In the genomic region with DNA sequence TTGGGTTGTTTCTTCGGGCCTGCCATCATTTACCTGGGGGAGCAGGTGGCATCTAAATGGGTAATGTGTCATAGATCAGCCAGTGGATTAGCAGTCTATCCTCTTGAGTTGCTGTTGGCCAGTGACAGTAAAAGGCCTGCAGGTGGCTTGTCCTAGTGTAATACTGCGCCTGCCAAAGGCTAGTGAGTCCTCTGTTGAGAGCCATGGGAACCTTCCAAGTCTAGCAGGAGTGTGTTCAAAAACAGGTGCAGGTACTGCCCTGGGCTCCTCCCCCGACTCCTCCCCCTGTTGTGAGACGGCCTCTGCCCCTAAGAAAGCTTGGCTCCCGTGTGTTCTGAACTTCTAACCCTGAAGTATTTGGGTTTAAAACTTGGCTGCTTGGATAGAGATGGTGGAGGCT, we compare ENCODE assay signal across 7 mouse cellular contexts. TPM values are rescaled to one million over a fixed set of nuclear protein-coding genes. Genes with fewer than 3 reads are reported as not detected.
DNase-seq lines count a peak whose midpoint lies in the region; ATAC-seq and TF ChIP-seq lines count a peak whose summit lies in the region.

No protein-coding gene starts in this region.

- no peak for TF ChIP-seq EP300 in ES-Bruce4 (IDR thresholded peaks at IDR 0.05; ENCODE audit: insufficient read depth, low read depth, low read length)

- H3K4me2 ChIP-seq in neural tube, embryonic 13.5 days: peak overlapping the region; percentile 90

- peak overlapping the region; percentile 83; the same call in 1 of the 2 replicates for H3K9ac ChIP-seq in ES-Bruce4 (ENCODE audit: low read depth, poor library complexity, severe bottlenecking)
- H3K9ac ChIP-seq in neural tube, embryonic 13.5 days: peak overlapping the region; percentile 94

- whole genome bisulfite sequencing in limb, embryonic 10.5 days: 44% methylated on average over 5 of the region's 5 CpGs
- WGBS in neural tube, embryonic 13.5 days: 25% methylated on average over 5 of the region's 5 CpGs

- no peak overlapping the region for H3K27ac ChIP-seq in ES-Bruce4 (ENCODE audit: insufficient read depth, low read length)
- no peak overlapping the region for H3K27ac ChIP-seq in brown adipose tissue, adult 24 weeks (replicated peaks; ENCODE audit: low read depth, low read length)
- H3K27ac ChIP-seq in limb, embryonic 10.5 days: no peak overlapping the region
- peak overlapping the region; percentile 46; the same call in 1 of the 2 replicates for H3K27ac ChIP-seq in neural tube, embryonic 13.5 days (replicated peaks)

- H3K4me1 ChIP-seq in ES-Bruce4 (ENCODE audit: control insufficient read depth, insufficient read depth, low read length): peaks cover 3% of the 10 kb centered on the region
- H3K4me1 ChIP-seq in brown adipose tissue, adult 24 weeks (ENCODE audit: control insufficient read depth, insufficient read depth, insufficient read length, low read length): peaks cover 13% of the 10 kb centered on the region; the same call in 1 of the 2 replicates
- peaks cover 47% of the 10 kb centered on the region for H3K4me1 ChIP-seq in limb, embryonic 10.5 days
- peaks cover 44% of the 10 kb centered on the region for H3K4me1 ChIP-seq in neural tube, embryonic 13.5 days (replicated peaks)

- TF ChIP-seq CTCF in ES-Bruce4 (IDR thresholded peaks at IDR 0.05; ENCODE audit: low read depth, low read length): no peak

- H3K9me3 ChIP-seq in ES-Bruce4 (replicated peaks; ENCODE audit: control insufficient read depth, insufficient read depth, low read length, poor library complexity, severe bottlenecking): no peaks in the 10 kb centered on the region
- H3K9me3 ChIP-seq in limb, embryonic 10.5 days (replicated peaks): 0 out of 2 replicates have a peak, but pooled peaks cover 4% of the 10 kb centered on the region
- peaks cover 6% of the 10 kb centered on the region for H3K9me3 ChIP-seq in neural tube, embryonic 13.5 days

- ATAC-seq in neural tube, embryonic 13.5 days (ENCODE audit: low read depth): no peak

- intact Hi-C loops in gastrocnemius, postnatal 36 days (cut with DNase I): no loop called here

- peak overlapping the region; percentile 86 for H3K4me3 ChIP-seq in ES-Bruce4 (ENCODE audit: low read depth, low read length)
- peak overlapping the region; percentile 77; the same call in 1 of the 2 replicates for H3K4me3 ChIP-seq in brown adipose tissue, adult 24 weeks (ENCODE audit: insufficient read depth, low read depth, low read length)
- H3K4me3 ChIP-seq in limb, embryonic 10.5 days: peak overlapping the region; percentile 86
- H3K4me3 ChIP-seq in neural tube, embryonic 13.5 days: peak overlapping the region; percentile 87

- no peaks in the 10 kb centered on the region for H3K27me3 ChIP-seq in ES-Bruce4 (ENCODE audit: control insufficient read depth, insufficient read depth, low read length, poor library complexity, severe bottlenecking)
- no peaks in the 10 kb centered on the region for H3K27me3 ChIP-seq in limb, embryonic 10.5 days (ENCODE audit: low read depth, poor library complexity, severe bottlenecking)
- H3K27me3 ChIP-seq in neural tube, embryonic 13.5 days: no peaks in the 10 kb centered on the region

- H3K36me3 ChIP-seq in ES-Bruce4 (ENCODE audit: control insufficient read depth, insufficient read depth, low read length, poor library complexity, severe bottlenecking): no peaks in the 10 kb centered on the region
- H3K36me3 ChIP-seq in limb, embryonic 10.5 days: peaks cover 18% of the 10 kb centered on the region
- H3K36me3 ChIP-seq in neural tube, embryonic 13.5 days: no peaks in the 10 kb centered on the region

- DNase-seq in gonadal fat pad, adult 2 months (ENCODE audit: low read depth): peak; percentile 80
- DNase-seq in limb, embryonic 10.5 days (ENCODE audit: low spot score): no peak
- no peak for DNase-seq in gastrocnemius, postnatal 36 days
- no peak for DNase-seq in ovary, postnatal 36 days (ENCODE audit: low spot score)

- no peak for TF ChIP-seq POLR2A in ES-Bruce4 (IDR thresholded peaks at IDR 0.05; ENCODE audit: insufficient read depth, low read length)

RNA-seq across cellular contexts. Expression of gene Agap1, which starts 1.9 kb away (rescaled TPM):
- polyA plus RNA-seq in ES-Bruce4 (2011; ENCODE audit: insufficient read depth, insufficient read length, low read depth, missing spikeins): 26.5 and 31.0 TPM in 2 replicates
- polyA plus RNA-seq in brown adipose tissue, adult 24 weeks (2012; ENCODE audit: insufficient read depth, insufficient read length, missing spikeins): 4.9 and 8.4 TPM in 2 replicates
- polyA plus RNA-seq in gonadal fat pad, adult 2 months (2012; rRNA removed): 15.8 and 24.3 TPM in 2 replicates
- 12.2 and 14.0 TPM in 2 replicates for polyA plus RNA-seq in limb, embryonic 10.5 days (2016; fragmentation: Nextera tagmentation; extraction: Ambion mirVana)
- 48.1 and 52.9 TPM in 2 replicates for polyA plus RNA-seq in neural tube, embryonic 13.5 days (2015; fragmentation: Nextera tagmentation; extraction: Ambion mirVana)
- total RNA-seq in gastrocnemius, postnatal 36 days (2021): 10 to 100 TPM; 16.5 to 26.3 TPM
